Mouse (Mus musculus) neural tube, embryonic 11.5 days (tissue): ENCODE results near the gene Cenpj. TPM values are rescaled to one million over a fixed set of nuclear protein-coding genes. Genes with fewer than 3 reads are reported as not detected.

Experiments
- ATAC-seq: fragments of 200-750 bp; cut with Nextera tagmentation; 2 replicates; pipeline ENCODE4 v1.8.0; 2017; ENCODE audit warnings: moderate number of reproducible peaks, mild to moderate bottlenecking, moderate TSS enrichment, moderate library complexity; ENCODE audit not compliant: insufficient read depth, low FRiP score, low TSS enrichment
- DNase-seq: peaks from one replicate; pipeline ENCODE4 v3.0.0-alpha.2; 2015; ENCODE audit warnings: low spot score
- H3K27ac ChIP-seq: fragments of 300-500 bp; sonication (generic); 2 replicates; pipeline ENCODE4 v1.5.1; 2014; ENCODE audit warnings: low read depth, mild to moderate bottlenecking, low read length
- H3K27me3 ChIP-seq: fragments of 300-500 bp; sonication (generic); 2 replicates; pipeline ENCODE4 v1.6.1; 2014; ENCODE audit warnings: mild to moderate bottlenecking, low read length, mixed read lengths; ENCODE audit not compliant: control insufficient read depth, insufficient read depth
- H3K36me3 ChIP-seq: fragments of 300-500 bp; sonication (generic); 2 replicates; pipeline ENCODE4 v1.6.1; 2014; ENCODE audit warnings: mild to moderate bottlenecking, low read length, moderate library complexity, mixed read lengths; ENCODE audit not compliant: control insufficient read depth, insufficient read depth
- H3K4me1 ChIP-seq: fragments of 300-500 bp; sonication (generic); 2 replicates; pipeline ENCODE4 v1.6.1; 2014; ENCODE audit warnings: low read length, mixed read lengths; ENCODE audit not compliant: control insufficient read depth, insufficient read depth
- H3K4me2 ChIP-seq: fragments of 300-500 bp; sonication (generic); 2 replicates; pipeline ENCODE4 v1.6.1; 2014; ENCODE audit warnings: low read depth, mild to moderate bottlenecking, moderate library complexity
- H3K4me3 ChIP-seq: fragments of 300-500 bp; sonication (generic); 2 replicates; pipeline ENCODE4 v1.5.1; 2014; ENCODE audit warnings: low read depth, low read length
- H3K9ac ChIP-seq: fragments of 300-500 bp; sonication (generic); 2 replicates; pipeline ENCODE4 v1.6.1; 2014; ENCODE audit warnings: mild to moderate bottlenecking, low read length
- H3K9me3 ChIP-seq: fragments of 300-500 bp; sonication (generic); 2 replicates; pipeline ENCODE4 v1.6.1; 2016; ENCODE audit warnings: low read length; ENCODE audit not compliant: control insufficient read depth
- WGBS: fragments of 180-500 bp; shearing (Covaris S2); extraction: QIAGEN DNeasy Blood & Tissue Kit; methylation state at CpG from one replicate; pipeline ENCODE4 v1.1.7; 2014; 5-methylcytosine and 5-hydroxymethylcytosine counted together
- polyA plus RNA-seq: library from polyadenylated mRNA; unstranded; fragments of >200 nt; fragmentation: Nextera tagmentation; extraction: Ambion mirVana; gene quantifications from 2 replicates; pipeline ENCODE4 v1.2.1, GENCODE M21; 2014

Gene Cenpj
- polyA plus RNA-seq, 1 experiment from 2014 or later, result 24.0 TPM

DNA sequence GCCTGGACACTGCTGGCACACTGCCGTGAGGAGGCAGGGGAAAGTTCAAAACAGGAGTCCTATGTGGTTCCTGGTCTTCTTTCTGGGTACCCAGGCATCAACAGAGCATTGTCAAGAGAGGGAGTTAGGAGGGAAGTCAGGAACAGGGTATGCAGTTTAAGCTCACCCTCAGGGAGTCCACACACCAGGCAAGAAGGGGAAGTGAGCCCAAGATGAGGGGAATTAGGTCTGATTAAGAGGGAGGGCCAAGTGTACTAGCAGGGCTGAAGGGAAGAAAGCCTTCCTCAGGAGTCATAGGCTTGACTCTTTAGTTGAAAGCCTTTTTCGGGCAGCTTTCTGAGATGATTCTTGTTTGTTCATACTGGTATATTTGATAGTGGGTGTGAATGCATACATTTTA is 60.5 kb downstream of the Cenpj start:
- 85% methylated on average over 2 of the region's 2 CpGs for WGBS

GRCm38 (mm10) chr14:56512084-56512483 is 63.1 kb downstream of the Cenpj start:
- ATAC-seq, result no peak
- DNase-seq, result peak; percentile 49
- H3K36me3 ChIP-seq, result no peaks in the 10 kb centered on the region
- no peaks in the 10 kb centered on the region for H3K27me3 ChIP-seq
- no peak overlapping the region for H3K4me2 ChIP-seq
- H3K27ac ChIP-seq, result no peak overlapping the region
- H3K4me1 ChIP-seq, result no peaks in the 10 kb centered on the region
- H3K4me3 ChIP-seq, result no peak overlapping the region
- H3K9ac ChIP-seq, result no peak overlapping the region
- H3K9me3 ChIP-seq, result no peaks in the 10 kb centered on the region
- 28% methylated on average over 6 of the region's 6 CpGs for WGBS

More for the DNA sequence above, 60.5 kb downstream of the Cenpj start:
- no peak for ATAC-seq
- DNase-seq, result no peak
- H3K36me3 ChIP-seq, result no peaks in the 10 kb centered on the region
- no peaks in the 10 kb centered on the region for H3K9me3 ChIP-seq
- H3K9ac ChIP-seq, result no peak overlapping the region
- no peaks in the 10 kb centered on the region for H3K4me1 ChIP-seq
- no peak overlapping the region for H3K4me3 ChIP-seq
- H3K4me2 ChIP-seq, result no peak overlapping the region
- H3K27ac ChIP-seq, result no peak overlapping the region
- no peaks in the 10 kb centered on the region for H3K27me3 ChIP-seq

- Histone ChIP-seq H3K9ac (no peak overlapping the region), H3K9me3 (no peaks in the 10 kb centered on the region), H3K4me2 (no peak overlapping the region), H3K27ac (no peak overlapping the region), H3K27me3 (no peaks in the 10 kb centered on the region), H3K4me1 (no peaks in the 10 kb centered on the region), H3K36me3 (no peaks in the 10 kb centered on the region), H3K4me3 (no peak overlapping the region)
- ATAC-seq (no peak), DNase-seq (no peak)
- WGBS, result 79% methylated on average over 3 of the region's 3 CpGs
These were observed 68.5 kb downstream of the Cenpj start for GRCm38 (mm10) chr14:56506743-56507142.

DNA sequence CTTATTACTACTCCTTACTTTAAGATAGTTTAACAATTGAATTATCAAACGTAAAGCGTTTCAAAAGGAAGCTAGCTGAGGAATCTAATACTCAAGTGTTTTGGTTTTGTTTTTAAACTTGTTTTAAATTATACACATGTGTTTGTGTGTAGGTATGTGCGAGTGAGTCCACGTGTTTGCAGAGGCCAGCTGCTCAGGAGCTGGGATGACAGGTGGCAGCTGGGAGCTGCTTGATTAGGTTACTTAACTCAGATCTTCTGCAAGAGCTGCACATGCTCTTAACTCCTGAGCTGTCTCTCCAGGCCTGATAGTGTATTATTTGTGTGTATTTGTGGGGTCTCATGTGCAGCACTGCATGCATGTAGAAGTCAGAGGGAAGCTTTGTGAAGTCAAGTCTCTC is 72.8 kb downstream of the Cenpj start:
- no peak overlapping the region for H3K9ac ChIP-seq
- no peak overlapping the region for H3K27ac ChIP-seq
- no peaks in the 10 kb centered on the region for H3K9me3 ChIP-seq
- no peaks in the 10 kb centered on the region for H3K4me1 ChIP-seq
- no peak for ATAC-seq
- no peak for DNase-seq
- H3K4me2 ChIP-seq, result no peak overlapping the region
- no peaks in the 10 kb centered on the region for H3K27me3 ChIP-seq
- 84% methylated on average over 4 of the region's 4 CpGs for WGBS
- no peak overlapping the region for H3K4me3 ChIP-seq
- H3K36me3 ChIP-seq, result no peaks in the 10 kb centered on the region

DNA sequence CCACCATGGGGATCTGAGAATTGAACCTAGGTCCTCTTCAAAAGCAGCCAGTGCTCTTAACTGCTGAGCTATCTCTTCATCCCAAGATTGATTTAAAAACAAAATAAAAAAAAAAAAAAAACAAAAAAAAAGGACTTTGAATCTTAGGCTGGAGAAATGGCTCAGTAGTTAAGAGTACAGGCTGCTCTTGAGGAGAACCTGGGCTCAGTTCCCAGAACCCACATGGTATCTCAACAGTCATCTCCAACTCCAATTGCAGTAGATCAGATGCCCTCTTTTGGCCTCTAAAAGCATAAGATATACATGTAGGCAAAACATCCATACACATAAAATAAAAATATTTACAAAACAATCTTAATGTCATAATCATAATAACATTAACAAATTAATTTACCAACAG is 85.4 kb downstream of the Cenpj start:
- Histone ChIP-seq H3K27me3 (no peaks in the 10 kb centered on the region), H3K9ac (no peak overlapping the region), H3K36me3 (no peaks in the 10 kb centered on the region), H3K27ac (no peak overlapping the region), H3K4me1 (no peaks in the 10 kb centered on the region), H3K4me2 (no peak overlapping the region), H3K9me3 (no peaks in the 10 kb centered on the region), H3K4me3 (no peak overlapping the region)
- ATAC-seq, result no peak
- DNase-seq, result no peak

Other genes with a start within 250 kb of the Cenpj start
- gene Atp12a, start 210.4 kb downstream of the Cenpj start, polyA plus RNA-seq, result not detected in 2 replicates
- 1.3 and 1.5 TPM in 2 replicates for gene Rnf17, start 172.8 kb downstream of the Cenpj start, polyA plus RNA-seq
- 0.95 and 0.99 TPM in 2 replicates for gene Parp4, start 194 bp upstream of the Cenpj start, polyA plus RNA-seq
- gene Mphosph8, start 92.8 kb upstream of the Cenpj start, polyA plus RNA-seq, result 38.7 and 45.5 TPM in 2 replicates
- 51.4 and 51.5 TPM in 2 replicates for gene Pspc1, start 202.9 kb upstream of the Cenpj start, polyA plus RNA-seq
- 17.8 and 22.2 TPM in 2 replicates for gene Zmym5, start 236.3 kb upstream of the Cenpj start, polyA plus RNA-seq